In the genomic region with DNA sequence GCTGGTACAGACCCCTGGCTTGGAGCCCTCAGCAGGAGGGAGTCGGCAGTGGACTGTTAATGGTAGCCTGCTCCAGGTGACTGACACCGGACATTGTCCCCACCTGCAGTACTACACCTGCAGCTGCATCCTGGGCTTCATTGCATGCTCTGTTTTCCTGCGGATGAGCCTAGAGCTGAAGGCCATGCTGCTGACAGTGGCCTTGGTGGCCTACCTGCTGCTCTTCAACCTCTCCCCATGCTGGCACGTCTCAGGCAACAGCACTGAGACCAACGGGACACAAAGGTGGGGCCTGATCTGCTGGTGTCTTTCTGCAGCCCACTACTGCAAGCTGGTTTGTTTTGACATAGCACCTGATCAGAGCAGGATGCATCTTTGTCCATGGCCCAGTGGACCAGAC, we compare ENCODE assay signal across 28 mouse cellular contexts. TPM values are rescaled to one million over a fixed set of nuclear protein-coding genes. Genes with fewer than 3 reads are reported as not detected.
A peak's percentile ranks its signal among the peaks of the same experiment; 100 is the strongest.
DNase-seq lines count a peak whose midpoint lies in the region; ATAC-seq and TF ChIP-seq lines count a peak whose summit lies in the region.
"Had no signal": no experiment of that assay in that cellular context is flagged by ENCODE, and none has a peak within 500 bp of the region (broad histone marks: within the 10 kb centered on the region; RNA-seq: fewer than 3 reads in every experiment).

No protein-coding gene starts in this region.

- DNase-seq in gastrocnemius, adult 2 months: peak; percentile 12
- DNase-seq in gastrocnemius, adult 8-10 months (ENCODE audit: low spot score in 2 of 2): no peak
- peak; percentile 24 for DNase-seq in liver, embryonic 11.5 days (ENCODE audit: low spot score)
- peak; percentile 12 for DNase-seq in urinary bladder, adult 2 months (ENCODE audit: low spot score)
- no peak for DNase-seq in urinary bladder, postnatal 36 days (ENCODE audit: low spot score in 2 of 2)
- DNase-seq in kidney, adult 11 months: no peak
- DNase-seq: adrenal gland, adult 8-10 months; adrenal gland, postnatal 14 days; adrenal gland, postnatal 36 days; B cell, adult 2 months; cerebellum, adult 11-12 months; cerebellum, adult 2 months; cerebellum, adult 9-10 months; cerebellum, postnatal 10 days; cerebellum, postnatal 36 days; embryo, embryonic 11 days had no signal

- H3K4me2 ChIP-seq in liver, embryonic 11.5 days: no peak overlapping the region
- H3K4me2 ChIP-seq in liver, embryonic 12.5 days: no peak overlapping the region
- H3K4me2 ChIP-seq: embryonic facial prominence, embryonic 13.5 days; embryonic facial prominence, embryonic 15.5 days; forebrain, embryonic 12.5 days had no signal

- intact Hi-C loops in gastrocnemius, adult 2 months (cut with DNase I): no loop called here

- H3K27me3 ChIP-seq in liver, embryonic 11.5 days (replicated peaks; ENCODE audit: control insufficient read depth, insufficient read depth, low read length): no peaks in the 10 kb centered on the region
- no peaks in the 10 kb centered on the region for H3K27me3 ChIP-seq in liver, embryonic 12.5 days (replicated peaks)
- H3K27me3 ChIP-seq: CH12.LX; embryonic facial prominence, embryonic 13.5 days; embryonic facial prominence, embryonic 15.5 days; forebrain, embryonic 12.5 days; Patski had no signal

- H3K27ac ChIP-seq in gastrocnemius, adult 2 months: no peak overlapping the region
- no peak overlapping the region for H3K27ac ChIP-seq in liver, embryonic 11.5 days (ENCODE audit: low read depth, low read length)
- no peak overlapping the region for H3K27ac ChIP-seq in liver, embryonic 12.5 days
- H3K27ac ChIP-seq: embryonic facial prominence, embryonic 13.5 days; embryonic facial prominence, embryonic 15.5 days; forebrain, embryonic 10.5 days; forebrain, embryonic 12.5 days had no signal

- peaks cover 48% of the 10 kb centered on the region for H3K36me3 ChIP-seq in liver, embryonic 11.5 days (ENCODE audit: control insufficient read depth, insufficient read depth, low read length)
- peaks cover 100% of the 10 kb centered on the region for H3K36me3 ChIP-seq in liver, embryonic 12.5 days

- no peaks in the 10 kb centered on the region for H3K4me1 ChIP-seq in liver, embryonic 11.5 days (replicated peaks; ENCODE audit: control insufficient read depth, insufficient read depth, low read length)
- no peaks in the 10 kb centered on the region for H3K4me1 ChIP-seq in liver, embryonic 12.5 days
- H3K4me1 ChIP-seq: embryonic facial prominence, embryonic 13.5 days; embryonic facial prominence, embryonic 15.5 days; forebrain, embryonic 10.5 days; forebrain, embryonic 12.5 days had no signal

- ATAC-seq in liver, embryonic 11.5 days (replicated peaks; ENCODE audit: low FRiP score): no peak
- no peak for ATAC-seq in liver, embryonic 12.5 days
- ATAC-seq: activated CD4-positive, CD25-positive, alpha-beta regulatory T cell, adult 4 months; CD4-positive, CD25-positive, alpha-beta regulatory T cell, adult 4 months; forebrain, embryonic 14.5 days; Patski had no signal

- H3K4me3 ChIP-seq in gastrocnemius, adult 2 months: no peak overlapping the region
- no peak overlapping the region for H3K4me3 ChIP-seq in liver, embryonic 11.5 days (ENCODE audit: low read depth, low read length)
- no peak overlapping the region for H3K4me3 ChIP-seq in liver, embryonic 12.5 days
- H3K4me3 ChIP-seq: embryonic facial prominence, embryonic 13.5 days; embryonic facial prominence, embryonic 15.5 days; erythroblast, embryonic 14.5 days; forebrain, embryonic 10.5 days; forebrain, embryonic 12.5 days had no signal

- WGBS in liver, embryonic 11.5 days: 88% methylated on average over 5 of the region's 5 CpGs
- WGBS in liver, embryonic 12.5 days (ENCODE audit: insufficient replicate concordance): 82% methylated on average over 5 of the region's 5 CpGs

- no peak for TF ChIP-seq CTCF in gastrocnemius, adult 2 months (IDR thresholded peaks at IDR 0.05)

- no peak overlapping the region for H3K9ac ChIP-seq in liver, embryonic 11.5 days (ENCODE audit: low read depth, low read length)
- no peak overlapping the region for H3K9ac ChIP-seq in liver, embryonic 12.5 days
- H3K9ac ChIP-seq: embryonic facial prominence, embryonic 13.5 days; embryonic facial prominence, embryonic 15.5 days; forebrain, embryonic 12.5 days had no signal

- H3K9me3 ChIP-seq in liver, embryonic 11.5 days (ENCODE audit: control insufficient read depth, low read length): no peaks in the 10 kb centered on the region
- H3K9me3 ChIP-seq in liver, embryonic 12.5 days (replicated peaks): no peaks in the 10 kb centered on the region
- H3K9me3 ChIP-seq: embryonic facial prominence, embryonic 13.5 days; embryonic facial prominence, embryonic 15.5 days; forebrain, embryonic 10.5 days; forebrain, embryonic 12.5 days; G1E had no signal

RNA-seq across cellular contexts. Expression of a gene that starts 38.5 kb away (rescaled TPM):
- total RNA-seq in gastrocnemius, adult 2 months (2021): 10 to 100 TPM; 74.5 to 85.4 TPM
- 10 to 100 TPM; 59.4 to 67.6 (median 63.1) TPM for total RNA-seq in gastrocnemius, adult 8-10 months (2022)
- 77.7 and 82.7 TPM in 2 replicates for polyA plus RNA-seq in liver, embryonic 11.5 days (2014; fragmentation: Nextera tagmentation; extraction: Ambion mirVana)
- polyA plus RNA-seq in liver, embryonic 12.5 days (2016; fragmentation: Nextera tagmentation; extraction: Ambion mirVana): 61.3 and 64.7 TPM in 2 replicates
- 45.6 and 46.4 TPM in 2 replicates for polyA plus RNA-seq in urinary bladder, adult 2 months (2012; rRNA removed)

RNA-seq across cellular contexts. Expression of a gene that starts 51.3 kb away (rescaled TPM):
- 1 to 10 TPM; 3.4 to 6.6 TPM for total RNA-seq in gastrocnemius, adult 2 months (2021)
- 1 to 10 TPM; 1.2 to 2.8 (median 1.7) TPM for total RNA-seq in gastrocnemius, adult 8-10 months (2022)
- 46.6 and 49.7 TPM in 2 replicates for polyA plus RNA-seq in liver, embryonic 11.5 days (2014; fragmentation: Nextera tagmentation; extraction: Ambion mirVana)
- 38.0 and 41.6 TPM in 2 replicates for polyA plus RNA-seq in liver, embryonic 12.5 days (2016; fragmentation: Nextera tagmentation; extraction: Ambion mirVana)
- polyA plus RNA-seq in urinary bladder, adult 2 months (2012; rRNA removed): 15.0 and 15.2 TPM in 2 replicates

Comparison
In these comparisons a context has a peak if more than half of its experiments do, and no peak if none do; other contexts are left out.
1. DNase-seq: peak in gastrocnemius, adult 2 months (single experiment), liver, embryonic 11.5 days (single experiment) and urinary bladder, adult 2 months (single experiment); none in gastrocnemius, adult 8-10 months (0 of 2), urinary bladder, postnatal 36 days (0 of 2) and kidney, adult 11 months (single experiment).